Mouse (Mus musculus): Measurements from ENCODE around the gene Lbp.

DNA sequence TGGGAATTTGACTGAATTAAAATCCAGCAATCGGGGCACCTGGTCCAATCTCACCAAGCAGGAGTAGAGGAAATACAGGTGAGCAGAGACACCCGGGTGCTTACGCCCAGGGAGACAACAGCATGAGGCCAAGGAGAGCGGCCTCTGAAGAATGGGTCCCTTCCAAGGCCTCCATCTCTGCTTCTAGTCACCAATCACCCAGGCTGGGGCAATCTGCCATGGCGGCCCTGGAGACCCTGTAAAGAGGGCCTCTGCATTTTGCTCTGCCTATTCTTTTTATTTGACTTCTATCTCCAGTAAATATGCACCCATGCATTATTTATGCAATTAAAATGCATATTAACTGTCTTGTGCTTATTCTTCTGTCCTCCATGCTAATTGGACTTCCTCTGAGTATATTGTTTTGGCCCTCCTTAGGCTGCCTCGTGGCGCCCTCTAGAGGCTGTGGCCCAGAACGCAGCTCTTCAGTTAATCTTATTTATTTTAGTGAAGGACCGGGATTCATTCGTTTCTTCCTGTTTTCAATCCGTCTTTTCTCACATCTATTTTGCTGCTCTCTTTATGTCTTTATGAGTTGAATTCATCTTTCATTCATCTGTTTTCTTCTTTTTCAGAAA lies 33.8 kb downstream of the Lbp start:
- TF ChIP-seq CTCF (IDR thresholded peaks at IDR 0.05; ENCODE audit: low read depth) (peak; percentile 91), EP300 (IDR thresholded peaks at IDR 0.05; ENCODE audit: low read depth) (no peak)
